Mouse (Mus musculus) right cerebral cortex, adult 2 months (tissue): Measurements from ENCODE around the gene Tshz2.

Source experiments
- DNase-seq, 2 experiments: peaks; one replicate each; pipeline ENCODE4 v3.0.0; 2021 to 2022; ENCODE audit warnings: low spot score in 2 of 2

Tshz2 gene

DNA sequence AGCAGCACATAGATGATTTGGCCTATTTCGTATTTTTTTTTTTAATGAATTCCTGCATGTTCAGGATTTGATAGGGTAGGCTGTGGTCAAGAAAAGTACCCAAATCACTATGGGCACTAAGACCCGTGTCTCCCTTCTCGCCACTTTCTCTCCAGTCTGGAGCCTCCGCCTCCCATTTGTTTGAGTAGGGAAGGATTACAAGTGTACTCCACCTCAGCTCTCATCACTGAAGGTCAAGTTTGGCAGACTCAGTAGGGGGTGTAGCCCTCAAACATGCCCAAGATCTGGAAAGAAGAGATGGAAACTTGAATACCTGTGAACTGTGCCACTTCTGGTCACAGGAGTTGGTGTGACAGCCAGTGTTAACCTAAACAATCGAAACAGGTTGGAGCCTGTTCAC, 66.3 kb downstream of the Tshz2 start:
- DNase-seq = no peak

DNA sequence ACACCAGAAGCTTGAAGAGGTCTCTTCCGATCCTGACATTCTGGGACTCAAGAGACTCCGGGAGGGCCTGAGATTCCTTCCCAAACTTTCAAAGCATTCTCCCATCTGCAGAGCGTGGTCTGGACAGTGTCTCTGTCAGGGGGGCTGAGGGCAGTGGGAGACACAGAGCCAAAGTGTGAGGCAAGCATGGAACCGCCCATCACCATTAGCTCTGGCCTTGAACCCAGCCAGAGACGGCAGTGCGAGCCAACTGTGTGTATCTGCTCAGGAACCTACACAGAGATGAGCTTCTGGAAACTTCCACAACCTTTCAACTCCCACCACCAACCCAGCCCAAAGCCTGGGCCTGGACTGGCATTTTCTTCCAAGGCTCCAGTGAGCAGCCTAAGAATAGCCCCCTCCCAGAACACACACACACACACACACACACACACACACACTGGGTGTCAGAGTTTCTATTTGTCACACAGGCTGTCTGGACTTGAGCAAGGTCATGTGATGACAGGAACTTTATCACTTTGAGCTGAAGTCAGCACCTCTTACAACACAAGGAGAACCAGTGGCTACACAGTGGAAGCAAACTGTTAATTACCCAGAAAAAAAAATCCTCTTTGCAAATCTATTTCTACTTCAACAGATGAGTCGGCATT, 67.2 kb downstream of the Tshz2 start:
- no peak for DNase-seq

DNA sequence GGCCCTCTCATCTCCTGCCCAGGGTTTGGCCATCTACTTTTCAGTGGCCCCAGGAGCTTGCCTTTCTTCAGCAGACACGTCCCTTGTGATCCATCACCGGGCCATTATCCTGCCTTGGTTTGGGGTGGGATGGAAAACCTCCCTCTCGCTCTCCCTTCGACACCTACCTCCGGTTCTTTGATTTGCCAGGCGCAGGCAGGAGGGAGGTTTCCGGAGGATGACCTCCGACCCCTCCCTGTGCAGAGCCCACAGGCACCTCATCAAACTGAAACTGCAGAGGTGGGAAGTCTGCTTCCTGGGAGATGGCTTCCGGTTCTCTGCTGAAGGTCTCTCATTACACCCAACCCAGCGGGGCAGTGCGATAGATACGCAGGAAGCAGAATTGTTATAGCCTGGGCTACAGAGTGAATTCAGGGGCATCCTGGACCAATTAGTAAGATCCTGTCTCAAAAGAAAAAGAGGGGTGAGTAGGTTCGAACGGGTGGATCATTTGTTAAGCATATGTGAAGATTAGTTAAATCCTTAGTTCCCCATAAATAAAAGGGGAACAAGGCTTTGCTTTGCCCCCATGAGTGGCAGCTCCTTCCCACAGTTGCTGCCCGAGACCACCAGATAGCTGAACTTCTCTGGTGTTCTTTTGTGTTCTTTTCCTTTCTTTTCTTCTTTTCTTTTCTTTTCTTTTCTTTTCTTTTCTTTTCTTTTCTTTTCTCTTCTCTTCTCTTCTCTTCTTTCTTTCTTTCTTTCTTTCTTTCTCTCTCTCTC, 70.1 kb downstream of the Tshz2 start:
- DNase-seq = no peak

DNA sequence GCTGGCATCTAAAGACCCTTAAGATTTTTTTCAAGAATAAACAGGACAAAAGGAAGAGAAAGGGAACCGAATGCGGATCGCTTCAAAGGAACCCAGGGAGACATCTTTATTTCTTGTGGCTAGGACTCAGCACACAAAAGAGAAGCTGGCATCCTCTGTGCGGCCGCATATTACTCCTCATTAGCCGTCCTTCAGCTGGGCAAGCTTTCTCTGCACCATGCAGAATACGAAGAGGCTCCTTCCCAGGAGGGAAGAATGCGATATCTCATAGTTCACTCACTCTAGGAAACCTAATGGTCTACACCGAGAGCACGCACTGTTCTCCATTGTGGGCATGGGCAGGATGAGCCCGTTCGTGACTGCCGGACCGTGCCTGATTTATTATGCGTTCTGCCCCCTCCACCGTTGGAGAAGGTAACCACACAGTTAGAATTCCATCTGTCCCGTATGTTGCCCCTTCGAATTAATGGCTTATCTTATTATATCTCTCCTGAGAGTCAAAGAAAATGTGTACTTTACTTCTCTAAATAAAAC, 89.0 kb downstream of the Tshz2 start:
- DNase-seq = no peak

DNA sequence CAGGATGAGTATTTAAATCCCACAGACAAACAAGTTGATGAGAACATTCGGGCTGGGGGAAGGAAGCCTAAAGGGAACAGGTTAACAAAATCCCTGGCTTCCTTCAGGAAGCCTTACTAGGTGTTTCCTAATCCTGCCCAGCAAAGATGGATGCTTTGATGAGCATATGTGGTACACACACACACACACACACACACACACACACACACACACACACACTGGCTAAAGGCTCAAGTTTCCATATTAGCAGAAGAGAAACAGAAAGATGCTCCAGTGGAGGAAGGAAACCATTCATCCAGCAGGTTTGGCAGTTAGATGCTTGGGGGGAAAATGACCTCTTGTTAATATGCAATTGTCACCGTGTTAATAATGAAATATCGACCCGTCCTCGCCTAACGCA, 89.5 kb downstream of the Tshz2 start:
- DNase-seq = no peak

DNA sequence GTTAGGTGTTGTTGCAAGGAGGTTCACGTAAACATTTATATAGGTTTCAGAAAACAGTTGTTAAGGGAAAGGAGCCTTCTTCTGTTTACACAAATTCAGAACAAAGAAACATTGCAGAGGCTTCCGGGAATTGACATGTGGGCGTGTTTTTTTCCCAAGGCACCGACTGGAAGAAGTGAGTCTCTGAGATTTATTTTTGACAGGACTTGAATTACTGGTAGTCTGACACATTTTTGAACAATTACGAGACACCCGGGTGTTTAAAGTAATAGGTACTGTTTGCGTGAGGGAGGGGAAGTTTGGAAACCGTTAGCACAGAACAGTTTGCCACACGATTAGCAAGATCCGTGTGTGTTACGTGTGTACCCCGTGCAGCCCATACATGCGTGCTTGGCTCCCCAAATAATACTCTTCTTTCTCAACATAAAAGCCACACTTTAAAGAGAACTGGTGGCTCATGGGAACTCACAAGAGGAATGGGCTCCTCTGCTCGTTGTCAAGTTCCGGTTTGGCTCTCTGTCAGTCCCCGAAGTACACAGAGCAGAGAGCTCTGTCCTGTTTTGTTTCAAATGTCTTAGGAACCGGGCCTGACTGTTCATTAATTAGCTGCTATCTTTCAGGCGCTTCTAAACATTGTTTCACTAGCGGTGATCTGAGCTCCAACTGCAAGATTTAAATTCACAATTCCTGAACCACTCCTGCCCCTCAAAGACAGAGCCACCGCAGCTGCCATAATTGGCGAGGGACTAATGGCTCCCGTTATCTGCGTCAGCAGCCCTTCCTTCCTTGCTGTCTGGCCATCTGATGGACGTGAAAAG, 91.0 kb downstream of the Tshz2 start:
- no peak for DNase-seq

DNA sequence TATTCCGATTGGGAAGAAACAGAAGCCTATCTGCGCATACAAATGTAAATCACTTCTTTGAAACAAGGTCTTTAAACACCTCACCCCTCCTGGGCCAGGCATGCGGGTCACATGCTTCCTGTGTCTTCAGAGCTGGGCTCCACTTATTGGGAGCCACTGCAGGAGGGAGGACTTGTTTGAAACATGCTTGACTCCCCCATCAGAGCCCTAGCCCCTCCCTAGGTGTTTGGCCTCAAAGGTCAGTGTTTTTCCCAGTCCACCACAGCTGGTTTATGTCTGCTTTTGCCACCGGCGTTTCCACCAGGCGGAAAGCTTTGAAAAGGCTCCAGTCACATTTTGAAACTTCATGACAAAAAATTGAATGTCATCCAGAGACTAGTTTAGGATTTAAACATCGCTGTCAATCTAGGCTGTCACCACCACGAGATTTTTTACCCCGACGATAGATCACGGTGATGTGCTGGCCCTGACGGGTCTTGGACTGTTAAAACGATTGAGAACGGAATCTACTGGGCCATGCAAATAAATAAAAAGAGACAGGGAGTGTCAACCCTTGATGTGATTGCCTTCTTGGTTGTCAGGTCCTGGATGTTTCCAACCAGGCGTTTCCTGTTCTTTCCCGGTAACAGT, 96.0 kb downstream of the Tshz2 start:
- DNase-seq = no peak

DNA sequence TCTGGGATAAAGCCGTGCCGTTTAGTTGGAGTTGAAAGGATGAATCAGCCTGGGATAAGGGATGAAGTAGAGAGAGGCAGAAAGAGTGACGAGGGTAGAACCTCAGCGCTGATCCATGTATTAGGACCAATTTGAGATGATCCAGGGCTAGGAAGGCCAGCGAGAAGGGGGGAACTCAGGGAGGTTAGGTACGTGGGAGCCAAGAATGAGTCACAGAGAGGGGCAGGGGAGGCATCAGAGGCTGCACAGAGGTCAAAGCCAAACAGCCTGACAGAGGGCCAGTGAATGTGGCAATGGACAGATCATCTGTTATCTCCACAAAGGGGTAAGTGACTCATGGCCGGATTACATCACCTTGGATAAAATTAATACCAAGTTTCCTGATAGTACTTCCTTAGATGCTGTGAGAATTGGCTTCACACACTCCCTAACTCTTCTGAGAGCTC, 97.8 kb downstream of the Tshz2 start:
- no peak for DNase-seq

DNA sequence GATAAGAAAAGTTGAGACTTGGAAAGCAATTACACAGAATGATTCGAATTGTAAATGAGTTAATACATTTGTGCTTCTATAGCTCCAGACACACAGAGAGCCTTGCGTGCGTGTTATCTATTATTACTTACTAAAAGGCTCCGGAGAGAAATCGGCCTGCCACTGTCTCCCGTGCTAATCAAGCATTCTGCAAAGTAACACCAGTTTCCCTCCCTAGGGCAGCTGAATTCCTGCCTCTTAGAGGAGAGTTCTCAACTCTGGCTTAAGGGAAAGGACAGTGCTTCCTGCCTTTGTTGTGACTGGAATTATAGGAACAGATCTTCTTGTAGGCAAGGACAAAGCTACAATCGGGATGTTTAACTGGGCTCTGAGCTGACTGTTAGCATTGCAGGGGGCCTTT, 101.2 kb downstream of the Tshz2 start:
- DNase-seq = no peak

DNA sequence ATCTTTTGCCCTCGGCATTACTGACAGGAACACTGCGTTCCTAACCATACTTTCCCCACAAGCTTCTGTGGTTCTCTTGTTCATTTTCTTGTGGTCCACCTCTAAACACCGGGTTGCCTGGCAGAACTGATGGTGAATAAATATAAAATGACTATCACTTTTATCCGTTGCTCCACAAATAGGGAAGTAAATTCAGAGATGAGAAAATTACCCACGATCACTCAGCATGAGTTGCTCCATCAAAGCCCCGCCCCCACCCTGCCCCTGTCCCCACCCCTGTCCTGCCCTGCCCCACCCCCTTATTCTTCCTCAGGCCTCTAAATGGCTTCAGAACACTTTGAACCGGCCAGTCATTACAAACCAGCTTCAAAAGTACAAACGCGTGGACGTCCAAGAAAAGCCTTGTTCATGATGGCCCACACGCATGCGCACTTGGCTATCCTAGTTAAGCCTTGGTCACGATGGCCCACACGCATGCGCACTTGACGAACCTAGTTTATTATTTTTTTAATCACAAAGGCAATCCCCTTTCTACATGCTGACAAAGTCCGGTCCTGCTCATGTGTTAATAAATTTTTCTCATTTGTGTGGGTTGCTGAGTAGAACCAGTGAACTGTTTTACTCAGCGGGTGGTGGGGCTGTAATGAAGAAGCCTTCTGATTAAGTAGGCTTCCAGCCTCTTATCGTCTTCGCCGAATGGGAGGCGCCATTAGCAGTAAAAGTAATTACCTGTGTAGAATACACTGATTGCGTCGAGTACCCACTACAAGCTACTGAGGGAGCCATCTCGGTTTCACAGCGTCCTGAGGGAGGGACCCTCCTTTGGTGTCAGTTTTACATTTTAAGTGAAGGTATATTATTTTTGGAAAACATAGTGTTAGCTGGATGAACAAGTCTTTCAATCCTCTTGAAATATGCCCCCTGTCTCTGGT, 102.9 kb downstream of the Tshz2 start:
- no peak for DNase-seq

DNA sequence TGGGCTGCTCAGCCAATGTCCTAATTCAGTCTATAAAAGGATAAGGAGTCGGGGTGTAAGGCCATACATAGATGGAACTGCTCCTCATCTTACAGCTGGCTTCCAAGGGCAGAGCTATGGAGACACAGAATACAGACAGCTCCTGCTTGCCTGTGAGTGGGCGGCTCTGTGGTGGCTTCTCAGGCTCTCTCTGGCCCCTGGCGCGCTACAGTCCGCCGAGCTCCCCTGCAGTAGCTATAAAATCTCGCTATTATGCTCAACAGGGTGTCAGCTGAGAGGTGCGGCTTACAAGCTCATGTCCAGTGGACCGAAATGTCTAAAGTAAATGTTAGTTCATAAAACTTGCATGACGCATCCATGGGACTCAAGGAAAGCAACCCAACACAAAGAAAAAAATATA, 108.2 kb downstream of the Tshz2 start:
- DNase-seq = no peak

DNA sequence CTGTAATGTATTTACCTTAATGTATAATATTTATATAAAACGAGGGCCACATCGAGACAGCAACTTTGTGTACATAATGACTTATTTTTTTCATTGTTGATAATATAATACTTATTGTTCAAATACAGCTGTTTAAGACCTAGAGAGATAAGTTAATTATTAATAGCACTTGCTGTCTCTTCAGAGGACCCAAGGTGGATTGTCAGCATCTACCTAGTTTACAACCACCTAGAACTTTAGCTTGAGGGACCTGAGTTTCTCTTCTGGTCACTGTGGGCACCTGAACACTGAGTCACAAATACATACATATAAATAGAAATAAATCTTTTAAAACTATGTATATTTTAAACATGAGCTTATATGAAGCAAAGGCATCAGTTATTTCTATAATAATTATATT, 110.0 kb downstream of the Tshz2 start:
- no peak for DNase-seq

DNA sequence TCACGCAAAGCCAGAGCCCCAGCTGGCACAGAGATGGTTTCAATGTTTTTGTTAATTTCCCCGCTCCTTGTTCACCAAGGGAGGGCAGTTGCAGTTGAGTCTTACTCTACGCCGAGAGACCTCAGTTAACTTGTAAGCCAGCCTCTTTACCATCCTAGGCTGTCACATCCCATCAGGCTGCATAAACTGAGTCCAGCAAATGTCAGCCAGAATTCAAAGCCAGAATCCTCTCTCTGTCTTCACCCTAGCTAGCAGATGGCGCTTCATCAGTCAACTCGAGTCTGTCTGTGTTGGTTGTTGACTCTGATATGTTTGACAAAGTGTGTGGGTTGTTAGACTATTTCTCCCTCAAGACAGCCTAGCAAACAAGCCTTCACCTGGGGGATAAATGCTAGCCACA, 110.5 kb downstream of the Tshz2 start:
- no peak for DNase-seq

DNA sequence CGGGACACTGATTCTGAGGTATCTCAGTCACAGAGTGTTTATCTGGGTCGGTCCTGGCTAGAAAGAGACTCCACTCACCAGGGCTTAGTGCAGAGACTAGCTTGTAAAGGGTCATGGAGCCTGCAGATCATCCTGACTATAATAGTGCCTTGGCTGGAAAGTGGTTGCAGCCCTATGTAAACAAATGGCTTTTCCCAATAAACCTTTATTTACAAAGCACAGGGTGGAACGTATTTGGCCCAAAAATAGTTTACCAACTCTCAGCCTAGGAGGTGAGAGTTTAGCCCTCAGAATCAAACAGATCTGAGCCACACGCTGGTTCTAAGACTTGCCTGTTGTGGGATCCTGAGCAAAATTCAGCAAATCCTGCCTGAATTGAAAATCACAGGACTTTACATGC, 111.1 kb downstream of the Tshz2 start:
- no peak for DNase-seq

DNA sequence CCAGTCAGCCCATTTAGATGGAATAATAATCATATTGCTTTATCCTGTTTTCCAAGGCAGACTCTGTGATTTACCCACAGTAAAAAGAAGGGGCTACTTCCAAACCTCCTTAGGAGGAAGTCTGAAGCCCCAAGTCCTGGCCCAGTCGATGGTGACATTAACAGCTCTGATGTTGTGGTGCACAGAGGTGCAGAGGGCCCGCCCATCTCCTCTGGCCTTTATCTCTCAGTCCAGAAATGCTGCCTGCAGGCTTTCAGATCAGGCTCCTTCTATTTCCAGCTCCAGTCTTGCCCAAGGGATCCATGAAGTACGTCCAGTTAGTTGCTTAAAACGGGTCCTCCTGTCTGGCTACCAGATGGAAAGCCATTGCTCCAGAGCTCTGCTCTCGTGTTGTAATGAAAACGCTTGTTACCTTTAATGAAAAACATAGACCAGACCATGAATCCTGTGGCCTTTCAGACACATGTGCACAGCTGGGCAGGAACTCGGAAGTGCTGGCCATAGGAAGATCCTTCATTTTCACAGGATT, 114.4 kb downstream of the Tshz2 start:
- DNase-seq = no peak

DNA sequence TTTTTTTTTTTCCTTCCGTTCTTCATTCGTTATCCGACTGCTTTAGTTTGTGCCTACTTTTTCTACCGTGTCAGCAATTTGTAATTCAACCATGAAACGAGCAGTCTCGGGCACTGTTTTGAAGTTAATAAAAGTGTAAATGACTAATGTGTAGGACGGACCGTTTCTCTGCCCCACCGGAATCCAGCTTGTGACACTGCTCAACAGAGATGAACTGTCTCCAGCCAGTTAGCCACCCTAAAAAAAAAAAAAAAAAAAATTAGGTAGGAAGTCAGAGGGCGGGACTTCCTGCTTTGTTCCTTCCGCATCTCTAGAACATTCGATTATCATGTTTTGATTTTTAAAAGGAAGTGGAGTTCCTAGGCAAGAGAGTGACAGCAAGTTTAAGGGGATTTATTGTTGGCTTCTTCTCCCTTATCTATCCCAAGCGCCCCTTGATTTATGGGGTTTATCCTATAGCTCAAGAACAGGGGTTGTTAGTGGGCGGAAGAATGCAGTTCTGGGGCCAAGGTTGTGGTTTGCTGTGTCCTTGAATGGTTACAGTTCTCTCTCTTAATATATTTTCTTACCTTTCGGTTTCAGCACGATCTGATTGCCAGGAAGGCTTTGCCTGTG, 116.6 kb downstream of the Tshz2 start:
- no peak for DNase-seq

DNA sequence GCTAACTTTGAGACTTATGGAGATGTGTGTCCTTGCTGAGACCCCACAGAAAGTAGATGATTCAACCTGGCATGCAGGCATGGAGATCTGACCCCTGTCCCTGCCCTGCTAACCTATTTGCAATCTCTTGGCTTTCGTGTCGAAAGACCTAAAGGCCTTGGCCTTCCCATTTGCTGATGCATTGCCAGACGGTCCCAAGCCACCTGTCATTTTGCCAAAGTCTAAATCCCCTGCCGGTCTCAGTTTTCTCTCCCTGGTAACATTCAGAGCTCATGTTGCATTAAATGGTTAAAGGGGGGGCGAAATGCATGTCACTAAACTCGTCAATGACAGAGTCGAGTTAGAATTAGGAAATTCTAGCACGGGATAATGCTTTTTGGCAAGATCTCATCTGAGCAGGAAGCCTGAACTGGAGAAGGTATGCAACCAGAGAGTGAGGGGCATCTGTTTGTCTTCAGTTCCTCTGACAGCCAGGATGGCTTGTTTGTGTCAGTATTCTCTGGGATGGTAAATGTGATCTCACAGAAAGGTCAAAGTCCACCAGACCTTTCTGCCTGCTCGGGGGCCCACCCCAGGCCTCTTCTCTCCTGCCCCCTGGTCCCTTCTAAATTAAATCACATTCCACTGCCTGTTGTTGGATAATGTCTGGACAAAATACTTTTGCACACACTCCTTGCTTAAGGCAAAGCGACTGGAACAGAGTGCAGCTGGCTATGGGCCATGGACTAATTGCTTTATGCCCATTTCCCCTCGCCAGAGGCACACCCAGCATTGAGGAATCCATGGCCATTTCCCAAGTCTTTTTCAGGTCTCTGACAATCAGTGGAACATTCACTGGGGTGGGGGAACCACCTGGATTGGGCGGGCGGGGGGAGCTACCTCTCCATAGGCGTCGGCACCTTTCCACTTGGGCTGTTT, 118.0 kb downstream of the Tshz2 start:
- DNase-seq = no peak

DNA sequence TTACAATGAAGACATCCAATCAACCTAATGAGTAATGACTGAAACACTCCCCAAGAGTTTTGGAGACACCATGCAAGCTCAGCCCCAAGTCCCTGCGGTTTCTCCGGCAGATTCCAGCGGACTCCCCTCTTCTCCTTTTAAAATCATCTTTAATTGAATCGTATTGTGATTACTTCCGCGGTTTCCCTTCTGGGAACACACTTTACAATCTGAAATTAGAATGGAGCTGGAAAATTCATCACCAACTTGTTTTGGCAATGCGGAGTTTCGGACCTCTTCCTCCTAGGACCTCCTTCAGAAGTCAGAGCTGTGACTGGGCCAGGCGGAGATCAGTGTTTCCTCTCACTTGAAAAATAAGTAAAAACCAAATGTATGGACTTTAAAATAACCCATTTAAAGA, 119.3 kb downstream of the Tshz2 start:
- no peak for DNase-seq

DNA sequence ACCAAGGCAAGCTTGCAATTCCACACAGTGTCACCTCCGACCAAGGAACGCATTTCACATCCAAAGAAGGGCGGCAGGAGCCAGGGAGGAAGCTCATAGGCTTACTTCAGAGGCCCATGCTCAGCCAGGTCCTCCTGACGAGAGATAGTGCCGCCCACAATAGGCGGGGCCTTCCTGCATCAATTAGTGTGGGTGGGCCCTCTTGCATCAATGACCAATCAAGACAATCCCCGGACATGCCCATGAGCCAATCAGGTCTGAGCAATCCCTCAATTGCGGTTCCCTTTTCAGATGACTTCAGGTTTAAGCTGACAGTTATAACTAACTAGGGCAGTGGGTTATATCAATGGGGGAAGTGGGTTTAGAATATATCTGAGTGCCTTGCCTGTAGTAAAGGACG, 120.6 kb downstream of the Tshz2 start:
- no peak for DNase-seq
